Mouse (Mus musculus): ENCODE data around the gene Snrpf. TPM values are rescaled to one million over a fixed set of nuclear protein-coding genes. Genes with fewer than 3 reads are reported as not detected.

The Snrpf gene
- polyA plus RNA-seq, 1 experiment from 2014 or later = 53.0 TPM

DNA sequence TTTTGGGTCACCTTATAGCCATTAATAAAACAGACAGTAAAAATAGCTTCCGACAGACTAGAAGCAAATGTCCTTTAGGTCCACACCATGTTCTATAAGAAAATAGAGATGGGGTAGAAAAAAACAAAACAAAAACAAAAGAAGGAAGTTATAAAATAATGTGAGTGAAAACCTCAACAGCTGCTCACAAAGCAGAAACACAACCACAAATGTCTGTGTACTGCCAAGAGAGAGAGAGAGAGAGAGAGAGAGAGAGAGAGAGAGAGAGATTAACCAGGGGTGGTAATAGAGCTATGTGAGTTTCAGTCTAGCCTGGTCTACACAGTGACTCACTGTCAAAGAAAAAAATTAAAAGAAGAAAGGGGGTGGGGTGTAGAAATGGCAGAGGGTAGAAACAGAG, 47.9 kb downstream of the Snrpf start:
- DNase-seq = no peak
- Histone ChIP-seq H3K27ac (ENCODE audit: low read depth) (0 out of 2 replicates have a peak overlapping the region, but pooled peaks have one; percentile 11), H3K9ac (replicated peaks) (no peak overlapping the region), H3K27me3 (ENCODE audit: insufficient read depth, low read length) (no peaks in the 10 kb centered on the region), H3K4me1 (ENCODE audit: insufficient read depth) (peaks cover 9% of the 10 kb centered on the region), H3K9me3 (ENCODE audit: low read length) (no peaks in the 10 kb centered on the region), H3K36me3 (replicated peaks; ENCODE audit: insufficient read depth, low read length) (no peaks in the 10 kb centered on the region), H3K4me3 (ENCODE audit: low read depth, low read length) (no peak overlapping the region), H3K4me2 (ENCODE audit: low read depth, low read length) (no peak overlapping the region)
- TF ChIP-seq EP300 (IDR thresholded peaks at IDR 0.05; ENCODE audit: low read depth) (no peak), CTCF (IDR thresholded peaks at IDR 0.05; ENCODE audit: low read depth) (no peak)
- WGBS (ENCODE audit: insufficient replicate concordance) = 76% methylated on average over 1 of the region's 1 CpGs
- no peak for ATAC-seq

DNA sequence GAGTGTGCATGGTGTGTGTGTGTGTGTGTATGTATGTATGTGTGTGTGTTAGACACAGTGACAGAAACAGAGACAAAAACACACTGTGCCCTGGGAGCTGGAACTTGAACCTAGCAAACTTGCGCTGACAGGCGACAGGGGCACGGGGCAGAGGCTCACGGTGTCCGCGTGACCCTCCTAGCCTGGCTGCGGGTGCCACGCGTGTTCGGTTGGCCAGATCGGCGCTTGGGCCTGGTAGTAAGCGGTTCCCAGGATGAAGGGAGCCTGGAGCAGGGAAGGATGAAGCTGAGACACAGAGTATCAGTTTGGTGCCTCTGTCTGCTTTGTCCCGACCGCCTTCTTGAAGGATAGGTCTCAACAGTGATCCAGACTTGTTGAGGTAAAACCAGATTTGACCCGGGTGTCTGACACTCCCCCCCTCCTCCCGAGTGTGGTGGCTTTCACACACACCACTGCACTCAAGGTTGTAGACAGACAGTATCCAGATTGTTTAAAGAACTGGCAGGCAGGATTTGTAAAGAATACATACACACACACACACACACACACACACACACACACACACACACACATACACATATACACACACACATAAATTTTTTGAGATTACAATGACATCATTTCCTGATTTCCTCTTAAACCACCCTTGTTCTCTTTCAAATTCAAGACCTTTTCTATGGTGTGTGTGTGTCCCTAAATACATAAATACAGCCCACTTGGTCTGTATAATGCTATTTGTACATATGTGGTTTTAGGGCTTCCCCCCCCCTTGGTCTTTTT, 48.9 kb downstream of the Snrpf start, which contains the start of gene Ccdc38:
Gene Ccdc38 (plus strand): TSS at position 202 of the 780 bp plus-strand sequence.
- Histone ChIP-seq H3K9ac (replicated peaks) (peak within 1 kb of the TSS; percentile 63), H3K4me2 (ENCODE audit: low read depth, low read length) (peak within 1 kb of the TSS; percentile 77), H3K4me1 (ENCODE audit: insufficient read depth) (peaks cover 9% of the 10 kb centered on the region), H3K9me3 (ENCODE audit: low read length) (no peaks in the 10 kb centered on the region), H3K36me3 (replicated peaks; ENCODE audit: insufficient read depth, low read length) (no peaks in the 10 kb centered on the region), H3K27ac (ENCODE audit: low read depth) (peak within 1 kb of the TSS; percentile 82), H3K27me3 (ENCODE audit: insufficient read depth, low read length) (no peaks in the 10 kb centered on the region), H3K4me3 (ENCODE audit: low read depth, low read length) (peak within 1 kb of the TSS; percentile 57)
- WGBS (ENCODE audit: insufficient replicate concordance) = 52% methylated on average over 17 of the region's 17 CpGs
- TF ChIP-seq CTCF (IDR thresholded peaks at IDR 0.05; ENCODE audit: low read depth) (no peak), EP300 (IDR thresholded peaks at IDR 0.05; ENCODE audit: low read depth) (no peak)
- ATAC-seq (no peak), DNase-seq (peak; percentile 38)

DNA sequence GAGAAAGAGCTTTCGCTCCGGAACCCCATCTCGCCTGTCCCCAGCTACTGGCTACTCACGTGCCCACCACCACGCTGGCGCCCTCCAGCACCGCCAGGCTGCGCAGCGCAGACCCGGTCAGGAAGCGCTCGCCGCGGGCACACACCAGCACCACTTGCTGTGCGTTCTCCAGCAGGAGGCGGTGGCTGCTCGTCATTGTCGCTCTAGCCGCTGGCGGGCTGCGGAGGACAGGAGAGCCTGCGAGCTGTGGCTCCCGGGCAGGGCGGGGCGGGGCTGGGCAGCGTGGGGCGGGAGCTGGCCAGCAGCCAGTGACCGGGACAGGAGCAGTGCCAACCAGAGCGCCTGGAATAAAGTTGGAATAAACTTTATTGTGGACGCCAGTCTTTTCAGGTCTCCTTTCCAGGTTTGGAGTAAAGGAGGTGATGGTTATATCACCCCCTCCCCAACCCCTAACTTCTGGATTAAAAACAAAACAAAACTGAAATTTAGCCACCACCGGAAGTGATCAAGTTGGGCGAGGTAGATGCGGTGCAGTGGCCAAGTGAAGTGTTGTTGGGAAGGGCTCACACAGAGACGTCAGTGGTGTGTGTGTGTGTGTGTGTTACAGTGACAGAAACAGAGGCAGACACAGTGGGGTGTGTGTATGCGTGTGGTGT, 49.6 kb downstream of the Snrpf start, which contains the start of gene Amdhd1:
Gene Amdhd1 (minus strand): TSS at position 259 of the 656 bp plus-strand sequence.
- Histone ChIP-seq H3K9ac (replicated peaks) (peak within 1 kb of the TSS; percentile 63), H3K4me1 (ENCODE audit: insufficient read depth) (peaks cover 9% of the 10 kb centered on the region), H3K27ac (ENCODE audit: low read depth) (peak within 1 kb of the TSS; percentile 82), H3K4me2 (ENCODE audit: low read depth, low read length) (peak within 1 kb of the TSS; percentile 77), H3K9me3 (ENCODE audit: low read length) (no peaks in the 10 kb centered on the region), H3K4me3 (ENCODE audit: low read depth, low read length) (peak within 1 kb of the TSS; percentile 57), H3K36me3 (replicated peaks; ENCODE audit: insufficient read depth, low read length) (no peaks in the 10 kb centered on the region), H3K27me3 (ENCODE audit: insufficient read depth, low read length) (no peaks in the 10 kb centered on the region)
- TF ChIP-seq EP300 (IDR thresholded peaks at IDR 0.05; ENCODE audit: low read depth) (no peak), CTCF (IDR thresholded peaks at IDR 0.05; ENCODE audit: low read depth) (peak; percentile 95)
- DNase-seq = peak; percentile 94
- ATAC-seq = peak; percentile 85
- WGBS (ENCODE audit: insufficient replicate concordance) = 2% methylated on average over 35 of the region's 35 CpGs

DNA sequence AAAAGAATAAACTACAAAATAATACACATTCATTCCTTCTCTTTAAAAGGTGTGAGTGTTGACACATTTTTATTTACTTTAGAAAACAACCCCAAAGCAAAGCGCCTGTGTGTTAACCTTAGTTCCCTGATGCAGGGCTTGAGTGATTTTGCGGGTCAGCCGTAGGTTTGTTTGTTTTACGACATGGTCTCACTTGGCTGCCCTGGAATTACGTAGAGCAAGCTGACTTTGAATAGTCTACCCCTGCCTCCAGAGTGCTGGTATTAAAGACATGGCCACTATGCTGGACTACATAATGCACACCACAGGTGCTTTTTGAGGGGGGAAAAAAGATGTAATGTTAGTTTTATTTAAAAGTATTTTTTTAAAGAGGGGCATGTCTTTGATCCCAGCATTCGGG, 50.7 kb downstream of the Snrpf start:
- Histone ChIP-seq H3K27me3 (ENCODE audit: insufficient read depth, low read length) (no peaks in the 10 kb centered on the region), H3K9me3 (ENCODE audit: low read length) (no peaks in the 10 kb centered on the region), H3K27ac (ENCODE audit: low read depth) (peak overlapping the region; percentile 82), H3K4me1 (ENCODE audit: insufficient read depth) (peaks cover 9% of the 10 kb centered on the region), H3K36me3 (replicated peaks; ENCODE audit: insufficient read depth, low read length) (no peaks in the 10 kb centered on the region; the same call in 1 of the 2 replicates), H3K9ac (replicated peaks) (no peak overlapping the region), H3K4me3 (ENCODE audit: low read depth, low read length) (no peak overlapping the region), H3K4me2 (ENCODE audit: low read depth, low read length) (peak overlapping the region; percentile 27; the same call in 1 of the 2 replicates)
- ATAC-seq (peak; percentile 50), DNase-seq (peak; percentile 36)
- TF ChIP-seq EP300 (IDR thresholded peaks at IDR 0.05; ENCODE audit: low read depth) (no peak), CTCF (IDR thresholded peaks at IDR 0.05; ENCODE audit: low read depth) (no peak)
- WGBS (ENCODE audit: insufficient replicate concordance) = 55% methylated on average over 6 of the region's 6 CpGs

DNA sequence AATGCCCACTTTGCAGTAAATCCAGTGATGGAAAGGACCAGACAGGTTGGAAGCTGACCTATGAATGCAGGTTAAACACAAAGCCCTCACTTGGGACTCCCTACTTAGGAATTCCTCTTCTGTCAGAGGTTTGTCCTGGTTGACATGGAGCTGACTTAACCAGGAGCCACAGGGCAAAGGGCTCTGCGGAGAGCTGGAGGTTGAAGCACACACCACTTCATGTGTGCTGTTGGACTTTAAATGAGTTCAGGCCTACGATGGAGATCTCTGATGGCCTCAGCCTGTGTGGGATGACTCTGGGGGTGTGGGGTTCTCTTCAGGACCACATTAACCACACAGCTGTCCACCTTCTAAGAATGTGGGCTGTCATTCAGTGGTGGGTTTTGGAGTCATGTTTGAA, 51.2 kb downstream of the Snrpf start:
- no peak for TF ChIP-seq CTCF (IDR thresholded peaks at IDR 0.05; ENCODE audit: low read depth)
- no peak for TF ChIP-seq EP300 (IDR thresholded peaks at IDR 0.05; ENCODE audit: low read depth)
- H3K4me1 ChIP-seq (ENCODE audit: insufficient read depth) = peaks cover 9% of the 10 kb centered on the region
- peak overlapping the region; percentile 82 for H3K27ac ChIP-seq (ENCODE audit: low read depth)
- WGBS (ENCODE audit: insufficient replicate concordance) = 63% methylated on average over 2 of the region's 2 CpGs
- H3K9me3 ChIP-seq (ENCODE audit: low read length) = no peaks in the 10 kb centered on the region
- no peaks in the 10 kb centered on the region; the same call in 1 of the 2 replicates for H3K36me3 ChIP-seq (replicated peaks; ENCODE audit: insufficient read depth, low read length)
- no peak overlapping the region for H3K4me3 ChIP-seq (ENCODE audit: low read depth, low read length)
- H3K4me2 ChIP-seq (ENCODE audit: low read depth, low read length) = peak overlapping the region; percentile 27
- peak overlapping the region; percentile 51; the same call in 1 of the 2 replicates for H3K9ac ChIP-seq (replicated peaks)
- DNase-seq = no peak
- H3K27me3 ChIP-seq (ENCODE audit: insufficient read depth, low read length) = no peaks in the 10 kb centered on the region
- no peak for ATAC-seq

Other genes starting within 250 kb of the Snrpf start
- gene Lta4h, start 136.3 kb downstream of the Snrpf start, polyA plus RNA-seq (2015; fragmentation: Nextera tagmentation; extraction: Ambion mirVana) = 63.7 and 68.4 TPM in 2 replicates
- gene Hal, start 100.9 kb downstream of the Snrpf start, polyA plus RNA-seq (2015; fragmentation: Nextera tagmentation; extraction: Ambion mirVana) = 30.0 and 44.0 TPM in 2 replicates
- 80.3 and 91.6 TPM in 2 replicates for gene Amdhd1, start 49.7 kb downstream of the Snrpf start, polyA plus RNA-seq (2015; fragmentation: Nextera tagmentation; extraction: Ambion mirVana)
- 0.32 and 0.36 TPM in 2 replicates for gene Ccdc38, start 49.1 kb downstream of the Snrpf start, polyA plus RNA-seq (2015; fragmentation: Nextera tagmentation; extraction: Ambion mirVana)
- gene Ntn4, start 51.0 kb upstream of the Snrpf start, polyA plus RNA-seq (2015; fragmentation: Nextera tagmentation; extraction: Ambion mirVana) = 0.39 and 0.74 TPM in 2 replicates
- gene Usp44, start 241.8 kb upstream of the Snrpf start, polyA plus RNA-seq (2015; fragmentation: Nextera tagmentation; extraction: Ambion mirVana) = 0.22 and 0.23 TPM in 2 replicates

Data from liver, postnatal 0 days (tissue).